Mouse (Mus musculus): ENCODE results near the gene Naa25. TPM values are rescaled to one million over a fixed set of nuclear protein-coding genes. Genes with fewer than 3 reads are reported as not detected.
A peak's percentile ranks its signal among the peaks of the same experiment; 100 is the strongest.

The Naa25 gene
- total RNA-seq, 2 experiments from 2014 or later: 35.8 to 42.1 TPM

DNA sequence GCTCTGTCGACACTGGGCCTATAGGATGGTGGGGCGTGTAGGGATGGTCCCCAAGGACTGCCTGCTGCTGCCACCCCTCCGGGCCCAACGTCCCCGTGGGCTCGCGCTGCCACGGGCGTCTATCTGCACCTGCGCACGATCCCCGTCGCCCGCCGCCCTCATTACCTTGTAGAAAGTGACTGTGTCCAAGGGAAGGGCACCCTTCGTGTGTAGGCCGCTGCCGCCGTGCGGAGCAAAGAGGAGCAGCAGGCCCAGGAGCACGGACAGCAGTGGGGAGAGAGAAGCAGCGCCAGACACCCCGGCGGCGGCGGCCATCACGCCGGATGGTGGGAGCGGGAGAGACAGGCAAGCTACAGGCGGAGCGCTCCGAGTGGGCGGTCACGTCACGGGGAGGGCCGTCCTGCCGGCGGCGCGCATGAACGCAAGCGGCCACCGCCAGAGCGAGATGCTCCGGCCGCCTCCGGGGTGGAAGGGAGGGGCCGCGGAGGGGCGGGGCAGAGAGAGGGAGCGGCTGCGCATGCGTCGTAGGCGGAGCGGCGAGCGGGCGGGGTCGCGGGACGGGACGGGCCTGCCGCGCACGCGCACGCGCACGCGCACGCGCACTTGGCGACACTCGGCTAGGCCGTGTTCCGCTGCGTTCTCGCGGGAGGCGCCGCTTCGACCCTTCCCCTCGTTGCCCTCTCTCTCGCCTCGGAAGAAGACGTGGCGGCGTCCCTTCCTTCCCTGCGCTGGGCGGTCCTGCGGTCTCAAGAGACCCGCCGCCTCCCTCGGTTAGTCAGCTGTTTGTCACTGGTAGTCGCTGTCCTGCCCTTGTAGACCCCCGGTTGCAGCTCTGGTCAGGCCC lies 54.5 kb downstream of the Naa25 start, which contains the start of gene Erp29:
Gene Erp29 (minus strand): TSS at position 481 of the 844 bp plus-strand sequence.
- DNase-seq: peak; percentile 99 to 100

DNA sequence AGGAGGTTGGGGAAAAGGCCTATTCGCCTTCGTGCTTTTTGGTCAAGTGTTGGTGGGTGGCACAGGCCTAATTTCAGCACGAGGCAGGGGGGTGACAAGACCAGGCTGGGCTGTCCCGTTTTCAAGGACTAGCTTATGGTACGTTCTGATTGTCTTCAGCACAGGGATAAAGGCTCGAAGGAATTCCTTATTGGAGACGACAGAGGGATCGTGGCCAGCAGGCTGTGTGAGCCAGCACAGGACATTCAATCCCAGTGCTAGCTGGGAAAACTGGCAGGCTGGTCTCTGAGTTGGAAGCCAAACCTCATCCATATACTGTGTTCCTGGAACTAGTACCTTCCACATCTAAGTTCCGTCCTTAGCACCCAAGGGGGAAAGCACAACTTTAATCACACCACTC lies 55.2 kb downstream of the Naa25 start:
- DNase-seq: peak; percentile 29 to 58

DNA sequence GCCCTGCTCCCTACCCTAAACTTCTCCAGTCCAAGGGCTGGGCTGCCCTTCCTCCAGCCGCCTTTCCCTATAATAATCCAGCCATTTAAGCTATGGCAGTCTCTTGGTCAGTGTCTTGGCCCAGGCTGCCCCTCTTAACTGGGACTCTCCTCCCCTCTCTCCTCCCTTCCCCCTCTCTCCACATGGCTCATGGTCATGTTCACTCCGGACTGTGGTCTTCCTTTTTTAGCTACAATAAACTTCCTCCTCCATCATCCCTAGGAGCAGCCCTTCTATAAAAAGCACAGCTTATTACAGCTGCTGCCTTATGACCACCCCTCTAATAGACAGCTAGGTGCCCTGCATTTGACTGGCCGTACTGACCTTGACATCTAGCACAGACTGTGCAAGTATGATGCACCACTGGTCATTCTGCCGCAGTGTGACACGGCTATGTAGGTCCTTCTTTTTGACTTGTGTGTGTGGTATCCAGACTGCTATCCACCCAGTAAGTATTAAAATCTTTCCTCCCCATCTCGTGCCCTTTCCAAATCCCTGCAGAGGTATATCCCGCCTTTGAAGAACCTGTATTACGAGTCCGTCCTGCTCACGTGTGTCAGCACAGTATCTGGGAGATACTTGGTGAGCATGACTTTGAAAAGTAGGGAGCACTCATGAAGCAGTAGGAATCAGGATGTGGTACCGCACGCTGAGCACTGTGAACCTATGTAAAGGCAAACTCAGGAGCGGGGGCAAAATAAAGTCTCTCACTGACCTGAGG lies 56.2 kb downstream of the Naa25 start:
- peak; percentile 35 to 38 for DNase-seq

GRCm38 (mm10) chr5:121454503-121454782 lies 56.7 kb downstream of the Naa25 start:
- no peak for DNase-seq

DNA sequence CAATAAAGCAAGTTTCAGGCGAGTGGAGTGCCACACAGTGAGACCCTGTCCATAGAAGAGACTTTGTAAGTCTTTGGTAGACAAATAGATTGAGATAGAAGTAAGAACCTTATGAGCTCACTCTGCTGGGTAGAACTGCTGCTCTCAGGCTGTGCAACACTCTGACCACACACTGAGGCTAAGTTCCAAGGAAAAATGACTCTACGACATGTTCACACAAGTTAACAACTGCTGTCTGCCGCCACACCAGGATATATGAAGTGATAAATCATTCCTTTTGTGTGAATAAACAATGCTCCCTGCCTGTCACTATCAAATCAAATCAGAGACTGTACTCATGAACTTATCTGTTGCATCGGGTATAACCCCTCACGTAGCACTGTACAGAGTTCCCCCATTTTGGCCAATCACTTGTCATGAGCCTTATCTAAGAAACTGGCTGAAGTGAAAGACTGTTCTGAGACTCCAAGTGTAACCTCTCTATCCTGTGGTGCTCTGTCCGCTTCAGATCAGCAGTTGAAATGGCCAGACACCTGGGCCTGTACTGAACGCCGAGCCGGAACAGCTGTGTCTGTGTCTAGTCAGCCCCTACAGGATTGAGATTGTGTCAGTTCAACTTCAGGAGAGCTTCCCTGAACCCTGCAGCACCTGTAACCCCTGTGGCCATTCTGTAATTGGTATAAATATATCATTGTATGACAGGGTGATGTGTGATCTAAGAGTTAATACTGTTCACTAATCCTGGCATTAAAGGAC lies 58.0 kb downstream of the Naa25 start:
- DNase-seq: no peak

- no peak for DNase-seq
Measured at GRCm38 (mm10) chr5:121461339-121462170, 63.8 kb downstream of the Naa25 start.

DNA sequence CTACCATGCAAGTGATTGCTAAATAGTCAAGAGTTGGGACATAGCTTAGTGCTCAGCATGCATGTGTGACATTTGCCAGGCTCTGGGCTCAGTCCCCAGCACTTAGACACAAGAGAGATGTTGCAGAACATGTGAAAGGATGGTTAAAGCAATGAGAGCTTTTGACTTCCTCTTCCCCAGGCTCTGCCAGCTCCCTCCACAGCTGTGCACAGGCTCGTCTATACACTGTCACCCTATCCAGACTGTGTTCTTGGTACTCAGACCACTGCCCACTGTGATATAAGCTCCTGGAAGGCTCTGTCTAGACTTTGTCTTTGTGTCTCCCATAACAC lies 64.4 kb downstream of the Naa25 start:
- no peak for DNase-seq

DNA sequence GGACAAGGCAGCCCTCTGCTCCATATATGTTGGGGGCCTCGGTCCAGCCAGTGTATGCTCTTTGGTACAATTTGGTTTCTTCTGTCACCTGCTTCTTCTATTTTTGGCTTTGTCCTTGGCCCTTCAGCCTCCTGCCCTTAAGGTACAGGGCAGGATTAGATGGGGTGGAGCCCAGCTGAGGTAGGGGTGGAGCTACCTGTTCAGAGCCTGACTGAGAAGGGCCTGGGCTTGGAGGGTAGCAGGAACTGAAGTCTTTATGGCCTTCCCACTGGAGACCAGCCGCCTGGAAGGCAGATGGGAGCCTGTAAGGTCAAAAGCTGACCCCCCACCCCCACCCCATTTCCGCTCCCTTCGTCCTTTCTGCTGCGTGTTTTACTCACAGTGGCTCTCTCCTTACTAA lies 65.2 kb downstream of the Naa25 start:
- no peak for DNase-seq

DNA sequence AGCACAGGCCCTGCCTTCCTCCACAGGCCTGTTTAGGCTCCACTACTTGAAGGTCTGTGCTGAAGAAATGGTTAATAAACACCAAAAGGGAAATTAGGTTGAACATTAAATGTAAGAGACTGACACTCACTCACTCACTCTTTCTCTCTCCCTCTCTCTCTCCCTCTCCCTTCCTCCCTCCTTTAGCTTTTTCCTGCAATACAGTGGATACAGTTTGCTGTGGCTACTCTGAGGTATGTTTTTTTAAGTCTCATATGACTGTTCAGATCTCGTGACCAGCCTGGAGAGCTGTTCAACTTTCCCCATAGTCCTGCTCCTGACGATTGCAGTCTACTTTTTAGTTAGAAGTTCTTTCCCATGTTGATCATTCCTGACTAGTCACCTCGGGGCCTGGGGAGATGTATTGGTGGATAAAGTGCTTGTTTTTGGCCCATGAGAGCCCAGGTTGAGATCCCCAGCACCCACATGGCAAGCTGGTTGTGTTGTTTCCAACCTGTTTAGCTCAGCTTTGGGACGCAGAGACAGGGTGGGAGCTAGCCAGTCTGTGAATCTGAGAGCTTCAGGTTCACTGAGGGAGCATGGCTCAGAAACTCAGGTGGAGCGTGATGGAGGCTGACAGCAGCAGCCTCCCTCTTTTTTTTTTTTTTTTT lies 66.0 kb downstream of the Naa25 start:
- DNase-seq: no peak

GRCm38 (mm10) chr5:121469566-121469965 lies 71.8 kb downstream of the Naa25 start:
- DNase-seq: no peak

- no peak for DNase-seq
Measured at GRCm38 (mm10) chr5:121472411-121472810, 74.7 kb downstream of the Naa25 start.

DNA sequence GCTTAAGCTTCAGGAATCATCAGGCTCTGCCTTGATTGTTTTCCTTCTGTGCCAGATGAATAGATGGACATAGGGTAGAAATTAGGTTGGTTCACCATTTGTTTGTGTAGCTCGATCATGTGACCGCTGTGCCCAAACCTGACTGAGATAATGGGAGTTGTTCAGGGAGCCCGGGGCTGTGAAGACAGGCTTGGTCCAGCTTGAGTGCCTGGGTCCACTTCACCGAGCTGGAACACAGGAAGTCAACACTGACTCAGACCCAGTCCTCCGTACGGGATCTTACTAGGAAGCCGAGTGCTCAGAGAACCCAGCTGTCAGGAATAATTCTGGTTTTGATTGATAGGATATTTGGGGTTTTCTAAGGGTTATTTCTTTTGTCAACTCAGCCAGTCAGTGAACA lies 76.9 kb downstream of the Naa25 start:
- no peak for DNase-seq

DNA sequence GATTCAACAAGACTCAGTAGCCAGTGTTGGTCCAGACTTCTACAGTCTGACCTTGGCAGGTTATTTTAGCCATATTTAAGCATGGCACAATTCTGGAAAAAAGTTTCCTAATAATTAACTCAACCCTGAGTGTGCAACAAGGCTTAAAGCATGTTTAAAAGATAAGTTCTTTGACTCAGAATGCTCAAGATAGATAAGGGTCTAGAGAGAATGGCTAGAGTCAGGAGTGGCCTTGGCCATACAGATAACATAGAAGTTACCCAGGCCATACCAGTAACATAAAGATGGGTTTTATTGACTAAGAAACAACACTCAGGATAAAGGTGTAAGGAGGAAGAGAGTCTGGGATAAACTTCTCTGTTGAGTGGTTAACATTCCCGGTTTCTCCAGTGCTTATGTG lies 78.3 kb downstream of the Naa25 start:
- DNase-seq: no peak

DNA sequence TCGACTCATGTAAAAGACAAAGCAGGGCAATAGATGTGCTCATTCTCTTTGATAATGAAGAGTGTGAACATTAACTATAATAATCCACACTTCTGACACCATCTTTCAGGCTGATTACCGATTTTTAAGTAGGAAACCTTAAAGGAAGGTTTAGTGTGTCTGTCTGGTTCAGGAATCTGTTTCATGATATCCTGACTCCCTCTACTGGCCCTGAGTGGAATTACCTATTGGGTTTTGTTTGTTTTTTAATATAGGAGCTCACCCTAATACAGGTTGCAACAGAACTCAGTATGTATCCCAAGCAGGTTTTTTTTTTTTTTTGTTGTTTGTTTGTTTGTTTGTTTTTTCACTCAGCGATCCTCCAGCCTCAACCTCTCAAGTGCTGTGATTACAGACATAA lies 79.9 kb downstream of the Naa25 start:
- peak in 1 of 2 experiments; percentile 47 for DNase-seq

- no peak for DNase-seq
Measured at GRCm38 (mm10) chr5:121484801-121485200, 87.1 kb downstream of the Naa25 start.

DNA sequence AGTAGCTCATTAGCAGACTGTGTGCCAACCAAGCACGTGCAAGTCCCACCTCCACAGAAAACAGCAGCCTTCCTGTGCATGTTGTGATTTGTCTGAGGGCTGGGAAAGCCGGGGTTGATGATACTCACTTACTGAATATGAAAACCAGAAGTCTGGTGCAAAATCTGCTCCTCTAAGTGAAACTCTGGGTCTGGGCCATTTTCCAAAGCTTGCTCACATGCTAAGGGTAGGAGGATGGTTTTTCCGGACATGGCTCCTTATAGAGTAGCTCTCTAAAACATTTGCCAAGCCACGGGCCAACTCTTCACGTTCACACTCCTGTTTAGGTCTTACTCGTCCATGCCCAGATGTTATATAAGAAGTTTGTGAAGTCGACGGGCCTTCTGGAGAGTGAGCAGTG lies 95.6 kb downstream of the Naa25 start:
- no peak for DNase-seq

Other genes starting within 250 kb of the Naa25 start
- gene Ptpn11, start 206.5 kb upstream of the Naa25 start, total RNA-seq (2021): 100 to 1,000 TPM; 100 to 135 TPM
- gene Rpl6, start 193.5 kb upstream of the Naa25 start, total RNA-seq (2021): 1,000 to 10,000 TPM; 1,036 to 1,050 TPM
- gene Hectd4, start 177.7 kb upstream of the Naa25 start, total RNA-seq (2021): 10 to 100 TPM; 22.1 to 23.2 TPM
- 10 to 100 TPM; 44.1 to 49.7 TPM for gene Trafd1, start 12.3 kb upstream of the Naa25 start, total RNA-seq (2021)
- 1 to 10 TPM; 3.5 to 6.9 TPM for gene Tmem116, start 54.0 kb downstream of the Naa25 start, total RNA-seq (2021)
- 100 to 1,000 TPM; 117 to 123 TPM for gene Erp29, start 54.6 kb downstream of the Naa25 start, total RNA-seq (2021)
- gene Adam1b, start 105.5 kb downstream of the Naa25 start, total RNA-seq (2021): not detected
- gene Adam1a, start 147.5 kb downstream of the Naa25 start, total RNA-seq (2021): 1 to 10 TPM; 4.1 to 5.5 TPM
- not detected for gene Gm42878, start 147.5 kb downstream of the Naa25 start, total RNA-seq (2021)
- 10 to 100 TPM; 78.9 to 82.6 TPM for gene Mapkapk5, start 148.0 kb downstream of the Naa25 start, total RNA-seq (2021)
- gene Aldh2, start 195.9 kb downstream of the Naa25 start, total RNA-seq (2021): 1,000 to 10,000 TPM; 1,062 to 2,025 TPM
- 10 to 100 TPM; 19.4 to 23.4 TPM for gene Acad12, start 221.0 kb downstream of the Naa25 start, total RNA-seq (2021)

Data from adrenal gland, postnatal 36 days (tissue).